Mouse (Mus musculus): ENCODE measurements around the gene Sprr2a2.
"Not testable (repeated sequence)": the region's sequence is repeated elsewhere in the genome, so short reads cannot be mapped to it uniquely, and the experiment has no call there.

Gene Sprr2a2

GRCm38 (mm10) chr3:92279663-92280062, 63.9 kb downstream of the Sprr2a2 start:
- DNase-seq, result not testable (repeated sequence)

GRCm38 (mm10) chr3:92280963-92281606, 65.4 kb downstream of the Sprr2a2 start:
- not testable (repeated sequence) for DNase-seq

- not testable (repeated sequence) for DNase-seq
These were observed 69.4 kb downstream of the Sprr2a2 start, which contains the start of gene Sprr2a3 for GRCm38 (mm10) chr3:92285101-92285500. Sprr2a3 (plus strand) TSS chr3:92285417.

GRCm38 (mm10) chr3:92288489-92288888, 72.8 kb downstream of the Sprr2a2 start:
- not testable (repeated sequence) for DNase-seq

Measured in kidney, adult 8-10 months (tissue).